Mouse (Mus musculus) adrenal gland, postnatal 14 days (tissue): ENCODE data around the gene Gabrb1. TPM values are rescaled to one million over a fixed set of nuclear protein-coding genes. Genes with fewer than 3 reads are reported as not detected.

Experiments used
- DNase-seq: peaks from one replicate; pipeline ENCODE4 v3.0.0; 2021; ENCODE audit warnings: mixed read lengths
- total RNA-seq: library from RNA; stranded (reverse); gene quantifications from 2 replicates; pipeline ENCODE4 v1.2.3, GENCODE M21; 2021

Gene Gabrb1
- total RNA-seq, 1 experiment from 2014 or later: 0.33 TPM

DNA sequence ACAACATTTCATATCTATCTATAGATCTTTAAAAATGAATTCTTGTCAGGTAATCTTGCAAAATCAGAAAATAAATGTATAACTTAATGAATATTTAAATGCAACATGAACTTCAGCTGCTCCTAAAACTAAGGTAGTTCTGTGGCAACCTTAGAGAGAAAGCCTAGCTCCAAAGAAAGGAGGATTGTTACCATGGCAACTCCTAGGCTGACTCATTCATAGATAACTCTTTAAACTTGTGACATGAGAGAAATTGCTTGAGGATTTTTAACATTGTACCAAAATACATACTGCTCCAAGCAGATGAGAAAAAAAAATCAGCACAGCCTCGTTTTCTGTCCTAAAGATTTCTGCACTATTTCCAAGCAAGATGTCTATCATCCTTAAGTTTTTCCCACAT is 171.1 kb downstream of the Gabrb1 start:
- no peak for DNase-seq

DNA sequence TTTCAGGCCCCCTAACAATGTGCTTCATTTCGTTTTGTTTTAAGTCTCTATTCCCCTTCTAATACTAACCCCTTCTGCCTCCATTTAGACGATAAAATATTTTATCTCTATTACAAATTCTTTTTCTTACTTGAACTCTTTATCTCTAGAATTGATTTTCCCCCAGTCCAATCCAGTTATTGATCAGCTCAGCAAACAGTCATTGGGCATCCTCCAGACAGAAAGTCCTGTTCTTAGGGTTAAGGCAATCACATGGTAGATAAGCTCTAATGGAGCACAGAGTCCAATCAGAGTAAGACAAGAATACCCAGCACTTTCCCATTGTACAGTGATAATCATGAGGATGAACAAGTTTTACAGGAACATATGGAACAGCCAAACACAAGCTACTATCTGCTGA is 172.4 kb downstream of the Gabrb1 start:
- DNase-seq: no peak

DNA sequence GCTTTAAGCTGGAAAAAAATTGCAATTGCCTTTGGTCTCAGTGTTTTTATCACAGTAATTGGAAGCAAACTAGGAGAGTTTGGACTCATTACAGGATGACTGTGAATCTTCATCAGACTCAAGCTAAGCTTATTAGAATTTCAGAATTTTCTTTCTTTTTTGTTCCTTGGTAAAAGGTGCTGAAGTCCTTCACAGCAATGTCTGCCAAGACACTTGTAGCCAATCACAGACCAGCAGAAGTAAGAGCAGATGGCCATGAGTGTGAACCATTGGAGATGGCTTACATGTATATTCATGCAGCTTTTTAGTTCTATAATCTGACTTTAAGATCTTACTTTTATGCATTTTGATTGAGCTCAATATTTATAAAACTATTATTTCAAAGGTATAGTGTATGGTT is 184.3 kb downstream of the Gabrb1 start:
- no peak for DNase-seq

DNA sequence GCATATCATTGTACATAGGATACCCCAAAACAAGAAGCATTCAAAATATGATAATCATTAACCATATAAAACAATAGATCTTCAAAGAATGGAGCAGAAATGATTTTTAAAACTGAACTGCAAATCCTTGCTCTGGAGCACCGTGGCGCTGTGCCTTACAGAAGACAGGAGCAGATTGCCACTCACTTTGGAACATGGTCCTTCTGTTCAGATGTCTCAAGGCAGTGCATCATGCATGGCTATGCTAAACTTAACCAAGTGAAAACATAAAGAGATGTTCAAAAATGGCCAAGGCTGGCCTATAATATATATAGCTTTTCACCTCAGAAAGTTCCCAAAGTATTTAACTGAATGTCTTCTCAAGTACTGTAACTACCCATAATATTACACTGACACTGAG is 240.3 kb downstream of the Gabrb1 start:
- DNase-seq: no peak

DNA sequence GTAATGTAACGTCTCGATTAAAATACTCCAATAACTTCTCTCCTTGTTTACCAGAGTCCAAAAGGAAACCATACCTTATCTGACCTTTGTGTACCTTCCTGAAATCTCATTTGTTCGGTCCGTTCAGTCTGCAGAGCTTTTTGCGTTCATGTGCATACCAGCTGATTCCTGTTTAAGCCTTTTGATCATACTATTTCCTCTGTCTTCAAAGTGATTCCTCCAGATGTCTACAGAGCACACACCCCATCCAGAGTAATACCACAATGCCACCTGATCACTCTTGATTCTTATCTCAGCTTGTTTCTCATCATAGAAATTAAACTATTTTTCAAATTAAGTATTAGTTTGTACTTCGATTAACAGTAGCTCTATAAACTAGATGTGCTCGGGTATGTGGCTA is 245.5 kb downstream of the Gabrb1 start:
- no peak for DNase-seq

DNA sequence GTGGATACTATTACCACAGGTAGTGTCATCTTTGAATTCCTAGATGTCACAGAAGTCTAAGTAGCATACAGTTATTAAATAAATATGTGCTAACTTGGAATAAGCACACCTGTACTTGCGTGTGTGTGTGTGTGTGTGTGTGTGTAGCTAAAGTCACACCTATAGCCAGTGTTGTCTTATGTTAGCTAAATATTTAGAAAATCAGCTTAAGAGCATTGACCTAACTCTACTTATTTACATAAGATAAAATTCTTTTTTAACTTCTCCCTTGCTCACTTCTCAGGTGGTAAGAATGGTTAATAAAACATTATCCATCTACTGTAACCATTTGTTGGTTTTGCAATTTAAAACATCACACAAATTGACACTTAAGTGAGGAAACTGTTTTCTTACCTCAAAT is 256.1 kb downstream of the Gabrb1 start:
- no peak for DNase-seq

DNA sequence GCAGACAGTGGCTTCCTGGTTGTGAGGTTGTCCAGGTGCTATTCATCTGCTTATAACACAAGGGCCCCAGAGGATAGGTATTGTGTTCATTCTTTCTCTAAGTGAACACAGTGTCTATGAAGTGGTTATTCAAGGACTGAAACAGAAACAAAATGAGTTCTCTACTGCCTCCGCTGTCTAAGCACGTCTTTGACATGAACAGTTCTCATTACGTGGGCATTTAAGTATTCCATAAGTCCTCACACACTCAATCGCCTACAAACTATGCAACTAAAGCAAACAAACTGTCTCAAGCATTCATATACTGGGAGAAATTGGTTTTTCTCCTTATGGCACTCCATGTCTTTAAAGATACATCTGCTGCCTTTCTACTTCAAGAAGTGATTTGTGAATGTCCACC is 257.8 kb downstream of the Gabrb1 start:
- DNase-seq: no peak

DNA sequence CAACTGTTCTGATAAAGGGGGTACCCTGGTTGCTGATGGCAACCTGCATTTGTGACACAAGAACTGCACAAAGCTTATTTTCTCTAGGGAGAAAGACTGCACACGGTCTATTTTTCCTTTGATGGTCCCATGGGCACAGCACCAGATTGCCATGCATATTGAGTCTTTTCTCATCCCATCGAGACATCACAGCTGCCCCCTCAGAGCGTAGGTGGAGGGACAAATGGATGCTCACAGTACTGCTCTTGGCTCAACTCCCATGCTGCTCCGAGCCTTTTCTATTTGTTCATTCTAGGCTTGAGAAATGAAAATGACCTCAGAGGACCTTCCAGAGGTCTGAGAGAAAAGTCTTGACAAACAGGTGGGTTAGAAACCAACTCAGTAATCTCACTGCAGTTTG is 259.3 kb downstream of the Gabrb1 start:
- DNase-seq: no peak

DNA sequence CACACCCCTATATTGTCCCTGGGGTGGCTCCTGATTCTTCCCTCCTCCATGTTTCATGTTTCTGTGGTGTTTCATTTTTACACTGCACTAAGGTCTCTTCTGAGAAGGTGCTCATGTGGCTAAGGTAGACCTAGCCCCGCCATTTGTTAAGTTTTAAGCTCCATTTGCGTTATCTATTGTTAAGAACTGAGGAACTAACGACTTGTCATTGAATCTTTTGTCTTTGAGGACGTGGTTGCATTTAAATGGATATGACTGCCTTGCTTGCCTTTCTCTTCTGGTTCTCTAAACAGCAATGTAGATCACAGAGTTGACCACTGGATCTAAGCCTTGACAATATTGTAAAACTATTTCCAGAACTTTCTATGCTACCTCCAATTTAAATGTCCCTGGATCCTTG is 265.7 kb downstream of the Gabrb1 start:
- no peak for DNase-seq

DNA sequence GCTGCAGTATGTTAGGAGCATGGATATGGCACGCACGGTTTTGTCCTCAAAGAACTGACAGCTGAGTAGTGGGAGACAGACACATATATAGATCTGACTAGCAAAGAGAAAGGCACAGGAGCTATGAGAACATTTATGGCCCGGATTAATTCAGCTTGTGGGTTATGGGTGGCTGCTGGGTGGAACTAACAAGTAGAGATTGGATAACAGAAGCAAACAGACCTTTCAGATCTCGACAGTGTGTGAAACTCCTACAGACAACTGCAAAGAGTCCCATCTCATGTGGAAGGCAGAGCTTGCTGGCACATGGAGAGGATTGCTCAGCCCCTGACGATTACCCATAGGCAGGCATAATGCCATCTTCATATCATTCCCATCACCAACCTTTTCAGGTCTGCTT is 268.4 kb downstream of the Gabrb1 start:
- no peak for DNase-seq

DNA sequence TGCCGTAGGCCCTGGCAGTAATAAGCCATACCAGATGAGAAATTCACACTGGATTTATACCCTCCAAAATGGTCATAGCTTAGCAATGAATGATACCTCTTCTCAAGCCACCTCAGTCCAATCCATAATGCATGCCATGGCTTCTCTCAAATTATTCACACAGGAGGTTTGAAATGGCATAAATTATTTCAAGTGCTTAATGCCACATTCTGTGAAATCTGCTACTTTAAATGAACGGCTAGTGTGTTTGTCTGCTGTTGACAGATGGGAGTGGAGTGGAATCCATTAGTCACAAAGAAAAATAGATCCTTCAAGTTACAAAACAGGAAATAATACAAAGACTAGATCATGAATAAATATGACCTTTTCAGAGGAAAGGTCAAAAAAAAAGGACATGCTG is 272.1 kb downstream of the Gabrb1 start:
- DNase-seq: no peak

DNA sequence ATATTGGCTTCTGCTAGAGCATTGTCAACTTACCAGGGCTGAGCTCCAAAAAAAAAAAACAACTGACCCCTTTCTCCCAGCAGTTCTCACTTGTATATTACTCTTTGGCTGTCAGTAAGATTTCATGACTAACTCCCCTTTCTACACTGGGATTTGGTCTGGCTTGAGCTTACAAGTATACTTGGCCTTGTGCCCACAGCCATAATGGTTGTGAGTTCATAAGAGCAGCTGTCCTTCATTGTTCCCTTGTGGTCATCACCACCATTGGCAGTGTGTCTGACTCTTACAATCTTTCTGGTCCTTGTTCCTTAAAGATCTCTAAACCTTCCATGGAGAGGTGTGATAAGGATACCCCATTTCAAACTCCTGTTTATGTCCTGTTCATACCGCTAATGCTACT is 293.5 kb downstream of the Gabrb1 start:
- DNase-seq: peak; percentile 6

DNA sequence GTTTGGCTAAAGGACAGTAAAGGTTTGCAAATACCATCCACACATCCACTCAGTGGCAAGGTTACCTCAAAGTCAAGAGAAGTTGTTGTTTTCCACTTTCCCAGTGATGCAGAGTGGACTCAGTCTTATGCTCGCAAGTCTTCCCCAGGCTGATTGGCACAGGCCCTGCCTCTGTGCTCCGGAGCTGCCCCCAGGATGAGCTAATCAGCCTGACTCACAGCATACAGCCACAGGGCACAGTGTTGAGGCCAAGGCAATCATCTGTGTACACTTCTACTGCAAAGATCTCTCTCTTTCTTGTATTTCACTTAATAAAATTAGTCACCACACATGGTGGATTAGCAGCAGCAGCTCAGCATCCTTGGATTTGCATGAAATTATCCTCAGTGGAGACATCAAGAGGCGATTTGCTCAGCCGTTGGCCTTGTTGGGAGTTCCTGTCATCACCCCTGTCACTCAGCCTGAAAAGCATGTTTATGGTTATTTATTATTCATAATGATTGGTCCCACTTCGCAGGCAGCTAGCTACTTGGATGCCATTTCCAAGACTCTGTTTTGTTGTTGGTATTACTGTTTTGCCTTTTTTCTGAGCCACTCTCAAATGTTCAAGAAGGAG is 297.3 kb downstream of the Gabrb1 start:
- DNase-seq: peak; percentile 42

DNA sequence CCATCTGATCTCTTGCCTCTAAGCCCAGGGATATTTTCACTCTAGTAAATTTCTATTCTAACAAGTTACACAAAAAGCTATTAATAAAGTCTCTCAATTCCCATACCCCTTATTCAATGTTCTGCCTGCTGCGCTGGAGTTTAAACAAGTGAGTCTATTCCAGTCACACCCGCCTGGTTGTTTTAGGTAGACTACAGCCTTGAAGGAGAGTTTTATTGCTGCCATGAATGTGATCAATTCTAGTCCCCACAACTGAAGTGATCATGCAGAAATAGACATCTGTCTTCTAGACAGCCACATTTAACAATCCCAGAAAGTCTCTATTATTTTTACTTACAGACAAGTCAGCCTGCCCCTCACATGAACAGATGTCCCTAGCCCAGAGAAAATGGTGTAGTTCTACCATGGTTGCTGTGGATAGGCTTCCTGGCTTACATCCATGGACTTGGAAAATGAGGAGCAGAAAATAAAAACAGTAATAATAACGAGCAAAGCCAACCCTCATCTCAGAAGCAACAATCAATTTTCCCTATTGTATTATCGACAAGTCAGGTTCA is 307.0 kb downstream of the Gabrb1 start:
- DNase-seq: no peak

DNA sequence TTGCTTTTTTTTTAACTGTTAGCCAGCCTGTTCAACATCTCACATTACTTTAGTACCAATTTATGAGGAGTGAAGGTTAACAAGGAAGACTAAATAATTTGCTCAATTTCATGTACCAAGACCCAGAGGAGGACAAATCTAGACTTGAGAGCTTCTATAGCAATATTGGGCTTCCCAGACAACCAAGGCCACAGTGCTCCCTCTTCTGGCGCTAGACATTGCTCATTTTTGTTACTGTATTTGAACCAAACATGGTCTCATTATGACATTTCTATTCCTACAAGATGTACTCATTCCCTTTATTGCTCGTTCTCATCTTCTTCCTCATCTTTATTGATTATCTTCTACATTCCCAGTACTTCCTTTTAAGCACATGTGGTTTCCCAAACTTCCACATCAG is 307.6 kb downstream of the Gabrb1 start:
- DNase-seq: peak; percentile 7

DNA sequence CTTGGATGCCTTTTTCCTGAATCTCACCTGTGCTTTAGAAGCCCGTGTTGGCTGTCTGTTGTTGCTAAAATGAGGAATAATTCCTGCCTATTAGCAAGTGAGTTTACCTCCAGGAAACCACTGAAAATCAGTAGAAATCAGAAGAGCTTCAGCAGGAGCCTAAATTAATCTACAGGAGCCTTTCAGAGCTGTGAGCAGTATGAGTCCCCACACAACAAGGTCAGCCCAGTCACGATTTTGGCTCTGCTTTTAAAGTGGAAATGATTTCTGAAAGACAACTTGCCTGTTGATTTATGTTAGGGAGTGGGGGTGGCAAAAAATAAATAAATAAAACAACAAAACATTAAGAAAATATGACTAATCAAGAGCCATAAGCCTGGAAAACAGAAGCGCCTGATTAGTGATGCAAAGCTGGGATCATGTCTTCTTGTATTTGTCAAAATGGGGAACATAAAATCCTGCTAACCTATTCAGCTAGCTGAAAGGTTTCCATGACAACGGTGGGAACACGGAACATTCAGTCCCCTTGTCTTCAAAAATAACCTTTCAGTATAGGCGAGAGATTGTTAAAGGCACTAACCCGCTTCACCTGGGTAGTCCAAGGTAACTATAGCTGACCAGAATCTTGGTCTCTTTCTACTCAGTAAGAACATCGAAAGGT is 312.4 kb downstream of the Gabrb1 start:
- DNase-seq: peak; percentile 11

DNA sequence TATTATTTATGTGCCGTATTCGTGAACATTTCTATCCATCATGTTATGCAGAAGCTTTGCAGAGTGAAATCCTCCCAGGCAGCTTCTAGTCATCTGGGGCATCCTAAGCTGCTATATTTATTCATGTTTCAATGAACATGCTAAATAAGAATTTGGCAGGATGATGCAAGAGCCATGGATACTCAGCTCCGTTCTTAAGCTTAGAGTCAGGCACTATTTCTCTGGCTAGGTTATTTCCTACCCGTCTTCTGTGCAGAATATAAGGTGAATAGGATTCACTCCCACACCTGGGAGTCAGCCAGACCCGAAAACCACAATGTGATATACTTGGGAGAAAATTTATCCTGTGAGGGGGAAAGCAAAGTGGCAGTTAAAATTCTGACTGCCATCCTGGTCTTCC is 314.9 kb downstream of the Gabrb1 start:
- no peak for DNase-seq

DNA sequence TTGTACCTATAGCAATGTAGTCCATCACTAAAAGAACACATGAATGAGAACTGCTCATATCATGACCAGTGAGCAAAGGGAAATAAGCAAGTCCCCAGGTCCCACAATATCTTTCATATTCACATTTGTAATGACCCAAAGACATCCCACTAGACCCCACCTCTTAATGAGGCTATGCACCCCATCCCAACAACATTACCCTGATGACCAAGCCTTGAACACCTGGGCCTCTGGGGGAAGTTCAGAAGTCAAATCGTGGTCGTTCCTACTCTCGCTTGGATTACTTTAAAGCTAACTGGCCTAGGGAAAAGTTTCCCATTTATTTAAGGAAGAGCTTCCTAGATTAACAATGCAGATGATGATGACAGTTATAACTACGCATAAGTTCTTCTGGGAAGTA is 318.2 kb downstream of the Gabrb1 start:
- no peak for DNase-seq

DNA sequence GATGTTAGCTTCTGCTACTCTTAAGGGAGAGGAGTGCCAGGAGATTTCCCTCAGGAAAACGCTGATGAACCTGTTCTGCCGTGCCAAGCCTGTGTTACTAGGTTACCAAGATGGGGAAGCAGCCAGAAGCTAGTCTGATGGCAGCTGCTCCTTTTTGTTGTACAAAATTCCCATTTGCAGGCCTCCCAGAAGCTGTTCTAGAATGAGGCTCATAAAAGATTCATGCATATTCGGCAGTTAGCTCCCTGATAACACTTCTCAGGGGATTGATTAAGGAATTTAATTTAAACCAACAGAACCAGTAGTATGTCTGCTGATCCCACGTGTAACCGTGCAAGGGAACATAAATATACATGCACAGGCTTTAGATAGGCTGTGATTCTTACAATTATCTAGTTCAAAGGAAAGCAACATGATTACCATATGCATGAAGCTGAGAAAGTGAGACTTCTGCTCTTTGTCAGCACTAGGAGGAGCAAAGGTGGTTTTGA is 318.7 kb downstream of the Gabrb1 start:
- DNase-seq: no peak

DNA sequence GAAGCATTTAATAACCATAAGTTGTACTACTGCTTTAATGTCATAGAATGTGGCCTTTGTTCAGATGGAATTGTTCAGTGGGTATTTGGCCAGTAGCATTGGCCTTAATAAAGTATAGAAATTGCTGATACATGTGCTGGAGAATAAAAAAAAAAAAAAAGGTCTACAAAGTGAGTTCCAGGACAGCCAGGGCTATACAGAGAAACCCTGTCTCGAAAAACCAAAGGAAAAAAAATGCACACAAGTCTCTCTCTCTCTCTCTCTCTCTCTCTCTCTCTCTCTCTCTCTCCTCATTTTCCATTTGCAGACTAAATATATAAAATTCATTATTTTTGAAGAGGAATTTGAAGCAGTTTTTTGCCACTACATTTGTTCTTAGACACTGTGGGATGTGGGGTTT is 328.6 kb downstream of the Gabrb1 start:
- no peak for DNase-seq

DNA sequence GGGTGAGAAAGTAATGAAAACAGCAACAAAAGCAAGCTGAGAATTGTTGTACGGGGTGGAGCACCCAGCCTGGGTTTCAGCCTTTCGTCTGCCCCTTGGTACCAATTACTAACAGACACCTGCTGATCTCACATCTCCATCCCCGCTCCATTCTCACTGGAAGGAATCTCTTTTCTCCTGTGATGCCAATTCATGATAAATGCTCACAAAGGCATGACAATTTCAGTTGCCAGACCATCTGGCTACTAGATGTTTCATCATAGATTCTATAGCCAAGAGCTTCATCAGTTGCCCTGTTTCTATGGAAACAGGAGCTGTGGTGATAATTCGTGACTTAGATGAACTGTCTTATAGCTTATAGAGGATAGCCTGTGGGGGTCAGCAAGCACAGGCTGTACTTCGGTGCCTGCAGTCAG is 329.1 kb downstream of the Gabrb1 start:
- no peak for DNase-seq

DNA sequence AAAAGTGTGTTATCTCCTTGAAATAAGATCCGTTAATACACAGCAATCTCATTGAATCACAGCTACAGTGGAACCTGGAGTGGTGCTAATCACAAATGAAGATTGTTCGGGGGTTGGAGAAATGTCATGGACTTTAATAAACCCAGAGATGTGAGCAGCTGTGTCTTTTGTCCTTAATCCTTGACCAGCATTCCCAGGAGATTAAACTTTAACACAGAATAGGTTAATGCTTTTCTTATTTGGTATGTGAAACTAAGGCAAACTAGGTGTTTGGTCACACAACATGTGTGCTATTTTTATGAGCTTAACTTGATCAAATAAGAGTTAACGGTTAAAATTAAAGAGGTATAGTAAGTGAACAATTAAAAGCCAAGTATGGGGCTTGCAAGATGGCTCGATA is 341.6 kb downstream of the Gabrb1 start:
- no peak for DNase-seq

DNA sequence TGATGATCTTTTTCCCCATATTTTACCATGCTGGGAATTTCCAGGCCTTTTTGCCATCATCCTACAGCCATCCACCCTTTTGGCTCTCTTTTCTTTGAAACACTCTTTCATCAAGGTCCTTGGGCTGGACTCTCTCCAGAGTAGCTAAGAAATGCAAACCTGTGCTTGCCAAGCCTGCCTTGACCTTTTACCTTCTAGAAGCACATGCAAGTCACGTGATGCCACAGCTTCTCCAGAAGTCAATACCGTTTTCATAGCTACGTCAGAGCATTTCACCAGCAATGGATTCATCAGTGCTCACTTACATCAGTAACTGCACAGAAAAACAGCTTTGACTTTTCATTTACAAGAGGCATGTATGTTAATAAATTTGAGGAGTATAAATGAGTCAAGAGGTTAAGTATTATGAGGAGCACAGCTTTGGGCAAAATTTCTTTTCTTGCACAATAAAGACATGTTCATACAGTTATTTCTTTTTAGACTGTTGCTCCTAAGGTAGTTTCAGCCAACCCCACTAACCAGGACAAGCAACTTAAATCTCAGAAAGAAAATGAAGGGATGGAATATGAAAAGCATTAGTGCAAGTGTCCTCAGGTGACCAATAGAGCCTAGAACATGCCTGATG is 346.0 kb downstream of the Gabrb1 start:
- peak; percentile 19 for DNase-seq

DNA sequence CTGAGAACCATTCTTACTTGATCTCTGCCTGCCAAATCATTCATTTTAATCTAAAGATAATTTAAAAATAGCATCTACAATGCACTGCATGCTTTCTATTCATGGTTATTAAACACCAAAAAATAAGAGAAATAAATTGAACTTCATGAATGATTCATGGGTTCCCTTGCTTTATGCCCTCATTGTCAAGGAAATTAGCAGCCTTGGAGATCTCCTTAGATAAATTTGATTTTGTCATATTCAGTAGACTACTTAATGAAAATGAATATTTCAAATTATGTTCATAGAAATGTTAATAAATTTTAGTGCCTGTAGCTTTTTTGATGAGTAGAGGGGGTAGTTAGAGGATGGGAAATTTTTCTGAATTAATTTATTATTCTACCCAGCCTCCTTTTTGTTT is 379.0 kb downstream of the Gabrb1 start:
- no peak for DNase-seq
